Mouse (Mus musculus) heart, embryonic 13.5 days (tissue): ENCODE data around the gene Kdm7a. TPM values are rescaled to one million over a fixed set of nuclear protein-coding genes. Genes with fewer than 3 reads are reported as not detected.

ENCODE experiments used
- ATAC-seq: fragments of 200-750 bp; cut with Nextera tagmentation; 2 replicates; pipeline ENCODE4 v1.8.0; 2017; ENCODE audit warnings: moderate TSS enrichment; ENCODE audit not compliant: insufficient number of reproducible peaks, low FRiP score, low TSS enrichment; ENCODE audit errors: extremely low read depth
- H3K27ac ChIP-seq: fragments of 300-500 bp; sonication (generic); replicated peaks from 2 replicates; pipeline ENCODE4 v1.5.1; 2015; ENCODE audit warnings: moderate library complexity, mild to moderate bottlenecking, inconsistent platforms
- H3K27me3 ChIP-seq: fragments of 300-500 bp; sonication (generic); replicated peaks from 2 replicates; pipeline ENCODE4 v1.6.1; 2015; ENCODE audit warnings: mild to moderate bottlenecking, inconsistent platforms
- H3K36me3 ChIP-seq: fragments of 300-500 bp; sonication (generic); 2 replicates; pipeline ENCODE4 v1.6.1; 2015; ENCODE audit warnings: mild to moderate bottlenecking, inconsistent platforms
- H3K4me1 ChIP-seq: fragments of 300-500 bp; sonication (generic); 2 replicates; pipeline ENCODE4 v1.6.1; 2015; ENCODE audit warnings: inconsistent platforms
- H3K4me2 ChIP-seq: fragments of 300-500 bp; sonication (generic); 2 replicates; pipeline ENCODE4 v1.6.1; 2015; ENCODE audit warnings: inconsistent platforms, mild to moderate bottlenecking, moderate library complexity
- H3K4me3 ChIP-seq: fragments of 300-500 bp; sonication (generic); 2 replicates; pipeline ENCODE4 v1.5.1; 2015; ENCODE audit warnings: moderate library complexity, mild to moderate bottlenecking, inconsistent platforms
- H3K9ac ChIP-seq: fragments of 300-500 bp; sonication (generic); 2 replicates; pipeline ENCODE4 v1.6.1; 2015; ENCODE audit warnings: inconsistent platforms, mild to moderate bottlenecking, moderate library complexity
- H3K9me3 ChIP-seq: fragments of 300-500 bp; sonication (generic); 2 replicates; pipeline ENCODE4 v1.6.1; 2016; ENCODE audit warnings: inconsistent platforms
- WGBS: fragments of 180-500 bp; shearing (Covaris S2); methylation state at CpG from one replicate; pipeline ENCODE4 v1.1.7; 2015; ENCODE audit warnings: mixed read lengths; 5-methylcytosine and 5-hydroxymethylcytosine counted together
- polyA plus RNA-seq: library from polyadenylated mRNA; unstranded; fragments of >200 nt; fragmentation: Nextera tagmentation; extraction: Ambion mirVana; gene quantifications from 2 replicates; pipeline ENCODE4 v1.2.1, GENCODE M21; 2015

Gene Kdm7a
- polyA plus RNA-seq, 1 experiment from 2014 or later, result 3.6 TPM

GRCm38 (mm10) chr6:39230664-39231063, 24.1 kb upstream of the Kdm7a start:
- H3K4me2 ChIP-seq, result no peak overlapping the region
- H3K4me1 ChIP-seq, result peaks cover 9% of the 10 kb centered on the region
- no peak overlapping the region for H3K4me3 ChIP-seq
- H3K27me3 ChIP-seq, result no peaks in the 10 kb centered on the region
- WGBS, result 73% methylated on average over 8 of the region's 8 CpGs
- H3K9me3 ChIP-seq, result no peaks in the 10 kb centered on the region
- no peak overlapping the region for H3K9ac ChIP-seq
- no peak for ATAC-seq
- no peak overlapping the region for H3K27ac ChIP-seq
- no peaks in the 10 kb centered on the region for H3K36me3 ChIP-seq

- 57% methylated on average over 9 of the region's 9 CpGs for WGBS
- peaks cover 9% of the 10 kb centered on the region for H3K4me1 ChIP-seq
- no peaks in the 10 kb centered on the region for H3K9me3 ChIP-seq
- H3K4me3 ChIP-seq, result no peak overlapping the region
- H3K27me3 ChIP-seq, result no peaks in the 10 kb centered on the region
- H3K27ac ChIP-seq, result peak overlapping the region; percentile 8; the same call in 1 of the 2 replicates
- peak overlapping the region; percentile 25; the same call in 1 of the 2 replicates for H3K9ac ChIP-seq
- no peak for ATAC-seq
- peak overlapping the region; percentile 8 for H3K4me2 ChIP-seq
- no peaks in the 10 kb centered on the region for H3K36me3 ChIP-seq
These were observed 20.0 kb upstream of the Kdm7a start for GRCm38 (mm10) chr6:39226610-39226955.

GRCm38 (mm10) chr6:39225876-39226609, 19.5 kb upstream of the Kdm7a start:
- H3K4me1 ChIP-seq, result peaks cover 9% of the 10 kb centered on the region
- 0 out of 2 replicates have a peak overlapping the region, but pooled peaks have one; percentile 8 for H3K27ac ChIP-seq
- WGBS, result 24% methylated on average over 7 of the region's 7 CpGs
- H3K4me2 ChIP-seq, result peak overlapping the region; percentile 8
- no peaks in the 10 kb centered on the region for H3K27me3 ChIP-seq
- H3K9me3 ChIP-seq, result no peaks in the 10 kb centered on the region
- H3K4me3 ChIP-seq, result no peak overlapping the region
- H3K9ac ChIP-seq, result peak overlapping the region; percentile 25; the same call in 1 of the 2 replicates
- H3K36me3 ChIP-seq, result no peaks in the 10 kb centered on the region
- ATAC-seq, result no peak

GRCm38 (mm10) chr6:39223328-39223885, 16.8 kb upstream of the Kdm7a start:
- Histone ChIP-seq H3K27ac (no peak overlapping the region), H3K4me3 (no peak overlapping the region), H3K9me3 (no peaks in the 10 kb centered on the region), H3K4me1 (peaks cover 9% of the 10 kb centered on the region), H3K27me3 (no peaks in the 10 kb centered on the region), H3K36me3 (no peaks in the 10 kb centered on the region), H3K9ac (no peak overlapping the region), H3K4me2 (no peak overlapping the region)
- WGBS, result 75% methylated on average over 5 of the region's 5 CpGs
- ATAC-seq, result no peak

DNA sequence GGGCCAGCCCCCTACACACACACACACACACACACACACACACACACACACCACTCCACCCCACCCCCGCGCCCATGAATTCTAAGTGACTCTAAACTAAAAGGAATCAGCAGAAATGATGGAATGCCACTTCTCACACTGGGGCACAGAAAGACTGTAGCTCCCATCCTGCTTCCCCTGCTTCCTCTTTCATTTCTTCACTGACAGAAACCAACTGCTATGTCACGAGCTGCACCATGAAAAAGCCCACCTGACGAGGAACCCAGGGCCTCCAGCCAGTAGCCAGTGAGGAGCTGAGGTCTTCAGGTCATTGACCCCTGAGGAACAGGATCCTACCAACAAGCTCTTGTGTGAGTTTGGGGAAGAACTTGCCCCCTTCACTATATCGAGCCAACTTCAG, 15.9 kb upstream of the Kdm7a start:
- Histone ChIP-seq H3K4me1 (peaks cover 9% of the 10 kb centered on the region), H3K36me3 (no peaks in the 10 kb centered on the region), H3K27ac (no peak overlapping the region), H3K4me2 (no peak overlapping the region), H3K9me3 (no peaks in the 10 kb centered on the region), H3K27me3 (no peaks in the 10 kb centered on the region), H3K4me3 (no peak overlapping the region), H3K9ac (no peak overlapping the region)
- WGBS, result 65% methylated on average over 5 of the region's 5 CpGs
- ATAC-seq, result no peak

GRCm38 (mm10) chr6:39217961-39218360, 11.4 kb upstream of the Kdm7a start:
- Histone ChIP-seq H3K9ac (no peak overlapping the region), H3K27me3 (no peaks in the 10 kb centered on the region), H3K4me3 (no peak overlapping the region), H3K4me1 (no peaks in the 10 kb centered on the region), H3K4me2 (no peak overlapping the region), H3K27ac (no peak overlapping the region), H3K9me3 (no peaks in the 10 kb centered on the region), H3K36me3 (no peaks in the 10 kb centered on the region)
- no peak for ATAC-seq
- 73% methylated on average over 2 of the region's 2 CpGs for WGBS

GRCm38 (mm10) chr6:39217138-39217537, 10.5 kb upstream of the Kdm7a start:
- H3K4me2 ChIP-seq, result no peak overlapping the region
- 92% methylated on average over 3 of the region's 3 CpGs for WGBS
- H3K27ac ChIP-seq, result no peak overlapping the region
- no peaks in the 10 kb centered on the region for H3K9me3 ChIP-seq
- H3K36me3 ChIP-seq, result no peaks in the 10 kb centered on the region
- H3K4me1 ChIP-seq, result no peaks in the 10 kb centered on the region
- no peak overlapping the region for H3K4me3 ChIP-seq
- H3K27me3 ChIP-seq, result no peaks in the 10 kb centered on the region
- no peak overlapping the region for H3K9ac ChIP-seq
- no peak for ATAC-seq

DNA sequence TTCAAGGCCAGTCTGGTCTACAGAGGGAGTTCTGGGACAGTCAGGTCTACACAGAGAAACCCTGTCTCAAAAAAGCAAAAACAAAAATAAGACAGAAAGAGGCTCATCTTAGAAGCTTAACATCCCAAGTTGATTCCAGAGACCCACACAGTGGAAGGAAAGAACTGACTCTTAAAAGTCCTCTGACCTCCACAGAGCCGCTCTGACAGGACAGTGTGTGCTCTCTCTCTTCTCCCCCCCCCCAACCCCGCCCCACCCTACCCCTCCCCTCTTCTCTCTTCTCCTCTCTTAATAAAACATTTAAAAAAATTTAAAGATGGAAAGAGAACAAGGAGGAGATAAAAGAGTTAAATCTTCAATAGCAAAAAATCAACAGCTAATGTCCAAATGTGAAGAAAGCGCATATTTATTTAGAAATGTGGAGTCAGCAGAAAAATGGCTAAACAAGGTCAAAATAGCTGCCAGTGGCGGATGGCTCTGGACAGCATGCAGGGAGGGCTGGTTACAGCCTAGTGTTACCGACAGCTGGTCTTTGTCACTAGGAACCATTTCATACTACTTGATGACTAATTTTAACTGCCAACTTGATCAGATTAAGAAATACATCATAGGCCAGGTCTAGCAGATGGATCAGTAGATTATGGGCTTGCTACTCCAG, 8.5 kb upstream of the Kdm7a start:
- Histone ChIP-seq H3K4me2 (no peak overlapping the region), H3K27ac (no peak overlapping the region), H3K4me3 (no peak overlapping the region), H3K36me3 (no peaks in the 10 kb centered on the region), H3K27me3 (no peaks in the 10 kb centered on the region), H3K9me3 (no peaks in the 10 kb centered on the region), H3K9ac (no peak overlapping the region), H3K4me1 (no peaks in the 10 kb centered on the region)
- ATAC-seq, result no peak
- WGBS, result 58% methylated on average over 5 of the region's 5 CpGs

GRCm38 (mm10) chr6:39209677-39210076, 3.1 kb upstream of the Kdm7a start:
- H3K9ac ChIP-seq, result no peak overlapping the region
- no peaks in the 10 kb centered on the region for H3K36me3 ChIP-seq
- no peaks in the 10 kb centered on the region for H3K9me3 ChIP-seq
- no peak overlapping the region for H3K4me3 ChIP-seq
- H3K27ac ChIP-seq, result no peak overlapping the region
- peaks cover 7% of the 10 kb centered on the region for H3K4me1 ChIP-seq
- ATAC-seq, result no peak
- no peaks in the 10 kb centered on the region for H3K27me3 ChIP-seq
- WGBS, result 82% methylated on average over 4 of the region's 4 CpGs
- no peak overlapping the region for H3K4me2 ChIP-seq

DNA sequence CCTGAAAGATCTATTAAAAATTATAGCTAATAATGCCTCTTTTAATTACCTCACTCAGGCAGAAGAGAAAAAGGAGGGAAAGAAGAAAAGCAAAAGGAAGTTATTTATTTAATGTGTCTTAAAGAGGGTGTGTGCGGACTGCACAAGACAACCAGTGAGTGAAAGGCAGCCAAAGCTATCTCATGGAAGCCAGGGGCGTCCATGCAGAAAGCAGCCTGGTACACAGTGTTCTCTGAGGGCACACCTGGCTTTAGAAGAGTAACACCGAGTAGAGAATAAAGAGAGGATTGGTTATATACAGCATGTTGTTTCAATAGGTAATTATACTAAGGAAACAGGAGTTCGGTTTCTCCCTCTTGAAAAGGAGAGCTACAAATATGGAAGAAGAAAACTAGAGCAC, 1.6 kb upstream of the Kdm7a start:
- H3K4me2 ChIP-seq, result no peak overlapping the region
- H3K4me3 ChIP-seq, result no peak overlapping the region
- H3K9me3 ChIP-seq, result no peaks in the 10 kb centered on the region
- 83% methylated on average over 4 of the region's 4 CpGs for WGBS
- ATAC-seq, result no peak
- no peaks in the 10 kb centered on the region for H3K36me3 ChIP-seq
- H3K27me3 ChIP-seq, result no peaks in the 10 kb centered on the region
- peaks cover 21% of the 10 kb centered on the region for H3K4me1 ChIP-seq
- H3K9ac ChIP-seq, result no peak overlapping the region
- no peak overlapping the region for H3K27ac ChIP-seq

DNA sequence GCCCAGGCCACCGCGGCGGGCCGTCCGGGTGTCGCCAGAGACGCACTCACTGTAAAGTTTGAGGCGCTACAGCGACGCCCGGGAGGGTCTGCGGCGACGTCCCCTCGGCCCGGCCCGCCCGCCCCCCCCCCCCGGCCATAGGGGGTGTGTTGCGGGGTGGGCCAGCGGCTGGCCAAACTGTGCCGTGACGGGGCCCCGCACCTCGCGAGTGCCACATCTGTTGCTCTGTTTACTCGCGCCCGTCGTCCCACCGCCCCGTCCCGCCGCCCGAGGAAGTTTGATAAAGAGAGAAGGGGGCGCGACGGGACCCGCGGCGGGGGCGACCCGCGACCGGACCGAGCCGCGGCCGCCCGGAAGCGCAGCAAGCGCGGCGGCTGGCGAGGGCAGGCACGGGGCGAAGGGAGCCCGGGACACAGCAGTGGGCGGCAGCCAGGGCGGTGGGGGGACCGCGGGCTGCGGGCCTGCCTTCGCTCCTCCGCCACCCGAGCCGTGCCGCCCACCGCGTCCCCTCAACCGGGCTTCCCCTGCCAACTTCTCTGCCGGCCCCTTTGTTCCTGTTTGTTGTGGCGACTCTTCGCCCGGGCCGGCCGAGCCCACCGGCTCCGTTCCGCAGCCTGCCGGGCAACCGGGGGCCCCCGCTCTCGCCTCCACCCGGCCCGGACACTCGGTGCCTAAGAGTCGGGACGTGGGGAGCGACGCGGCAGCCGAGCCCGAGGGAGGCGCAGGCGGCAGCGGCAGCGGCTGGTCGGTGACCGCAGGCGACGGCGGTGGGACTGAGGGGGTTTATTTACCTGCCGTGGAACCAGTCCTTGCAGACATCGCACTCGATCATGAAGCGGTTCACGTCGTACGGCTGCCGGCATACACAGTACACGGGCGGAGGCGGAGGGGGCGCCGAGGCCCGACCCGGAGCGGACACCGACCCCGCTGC, 674 bp downstream of the Kdm7a start:
- Histone ChIP-seq H3K4me3 (peak overlapping the region; percentile 92), H3K9ac (peak overlapping the region; percentile 98), H3K27me3 (no peaks in the 10 kb centered on the region), H3K4me2 (peak overlapping the region; percentile 83), H3K36me3 (no peaks in the 10 kb centered on the region), H3K4me1 (peaks cover 26% of the 10 kb centered on the region), H3K9me3 (no peaks in the 10 kb centered on the region), H3K27ac (peak overlapping the region; percentile 98)
- ATAC-seq, result peak; percentile 29
- under 1% methylated on average over 90 of the region's 121 CpGs for WGBS
